Mouse (Mus musculus): ENCODE results near the gene Abhd13. TPM values are rescaled to one million over a fixed set of nuclear protein-coding genes. Genes with fewer than 3 reads are reported as not detected.
A peak's percentile ranks its signal among the peaks of the same experiment; 100 is the strongest.

Gene Abhd13
- 12.7 and 15.5 TPM in 2 replicates for total RNA-seq (2012; rRNA removed)
- 10 to 100 TPM in 1 of 2 experiments, not detected in 1; 14.0 TPM for polyA plus RNA-seq (2012; ENCODE audit: insufficient read depth in 1 of 2, insufficient read length in 2 of 2, low read depth in 1 of 2, low replicate concordance in 2 of 2, missing spikeins in 1 of 2)

GRCm38 (mm10) chr8:9977573-9978314 is at the start of gene Abhd13, which contains the start of gene Lig4:
Abhd13 (plus strand) TSS chr8:9977707.
Lig4 (minus strand) TSS chr8:9977686.
- Histone ChIP-seq H3K4me1 (ENCODE audit: control insufficient read depth in 1 of 2, insufficient read depth in 2 of 2, low read length in 2 of 2) (peaks cover 0 to 21% of the 10 kb centered on the region in 2 experiments; a peak in 3 of 4 replicates), H3K27ac (ENCODE audit: control insufficient read depth, low read depth, low read length) (peak within 1 kb of the TSS; percentile 91), H3K9ac (ENCODE audit: control insufficient read depth, low read depth, low read length, poor library complexity, severe bottlenecking) (peak within 1 kb of the TSS; percentile 93), H3K4me3 (ENCODE audit: control insufficient read depth in 1 of 2, insufficient read depth in 1 of 2, low read depth in 2 of 2, low read length in 2 of 2) (peak within 1 kb of the TSS; percentile 76 to 87), H3K36me3 (ENCODE audit: control insufficient read depth in 1 of 2, insufficient read depth in 2 of 2, low read length in 2 of 2) (peaks cover 0 to 35% of the 10 kb centered on the region in 2 experiments; a peak in 2 of 4 replicates), H3K79me2 (ENCODE audit: control insufficient read depth, insufficient read depth, low read length, poor library complexity) (peaks cover 49% of the 10 kb centered on the region), H3K9me3 (replicated peaks; ENCODE audit: insufficient read depth, low read length) (no peaks in the 10 kb centered on the region), H3K27me3 (ENCODE audit: control insufficient read depth in 1 of 2, insufficient read depth in 2 of 2, low read length in 2 of 2) (no peaks in the 10 kb centered on the region)
- DNase-seq (ENCODE audit: low read depth, low spot score), result peak; percentile 97
- TF ChIP-seq USF2 (IDR thresholded peaks at IDR 0.05; ENCODE audit: borderline replicate concordance in 1 of 2, insufficient read depth in 1 of 2, low read depth in 1 of 2, low read length in 2 of 2), result no peak
- no peak for TF ChIP-seq ZC3H11A (IDR thresholded peaks at IDR 0.05; ENCODE audit: low read depth, low read length)
- TF ChIP-seq E2F4 (IDR thresholded peaks at IDR 0.05; ENCODE audit: borderline replicate concordance, low read depth, low read length), result peak; percentile 77; the same call in 1 of the 2 replicates
- TF ChIP-seq MYB (IDR thresholded peaks at IDR 0.05; ENCODE audit: low read depth, low read length), result no peak
- no peak for TF ChIP-seq RAD21 (IDR thresholded peaks at IDR 0.05; ENCODE audit: low read depth, low read length)
- TF ChIP-seq ZKSCAN1 (IDR thresholded peaks at IDR 0.05; ENCODE audit: low read depth, low read length), result no peak
- peak; percentile 68 for TF ChIP-seq TBP (IDR thresholded peaks at IDR 0.05; ENCODE audit: low read depth, low read length)
- TF ChIP-seq NRF1 (IDR thresholded peaks at IDR 0.05; ENCODE audit: insufficient read depth, low read depth, low read length, poor library complexity, severe bottlenecking), result peak; percentile 94
- TF ChIP-seq TAL1 (IDR thresholded peaks at IDR 0.05; ENCODE audit: low read length), result no peak
- 0 out of 2 replicates have a peak, but pooled peaks have one; percentile 49 for TF ChIP-seq ZMIZ1 (IDR thresholded peaks at IDR 0.05; ENCODE audit: low read depth, low read length)
- TF ChIP-seq POLR2AphosphoS2 (IDR thresholded peaks at IDR 0.05; ENCODE audit: low read length), result no peak; the same call in 1 of the 2 replicates
- peak; percentile 88; the same call in 1 of the 2 replicates for TF ChIP-seq MAZ (IDR thresholded peaks at IDR 0.05; ENCODE audit: low read depth, low read length)
- TF ChIP-seq BHLHE40 (IDR thresholded peaks at IDR 0.05; ENCODE audit: borderline replicate concordance, low read depth, low read length), result no peak
- TF ChIP-seq POLR2AphosphoS5 (IDR thresholded peaks at IDR 0.05; ENCODE audit: borderline replicate concordance, low read depth, low read length), result no peak
- TF ChIP-seq GATA1 (IDR thresholded peaks at IDR 0.05; ENCODE audit: low read depth, low read length), result no peak
- peak in 1 of 2 experiments; percentile 50; a peak in 1 of 4 replicates for TF ChIP-seq EP300 (IDR thresholded peaks at IDR 0.05; ENCODE audit: low read depth in 1 of 2, low read length in 2 of 2)
- peak; percentile 49; the same call in 1 of the 2 replicates for TF ChIP-seq ZNF384 (IDR thresholded peaks at IDR 0.05; ENCODE audit: low read depth, low read length)
- peak; percentile 80 for TF ChIP-seq KAT2A (conservative IDR thresholded peaks at IDR 0.05; ENCODE audit: low read depth, low read length)
- TF ChIP-seq MAX (IDR thresholded peaks at IDR 0.05; ENCODE audit: low read length), result peak; percentile 79
- TF ChIP-seq POLR2A (IDR thresholded peaks at IDR 0.05; ENCODE audit: control insufficient read depth in 1 of 2, insufficient read depth in 1 of 2, low read depth in 1 of 2, low read length in 2 of 2, poor library complexity in 1 of 2), result peak; percentile 72 to 77; a peak in 3 of 4 replicates
- peak; percentile 76 for TF ChIP-seq TCF12 (IDR thresholded peaks at IDR 0.05; ENCODE audit: low read depth, low read length)
- TF ChIP-seq GABPA (IDR thresholded peaks at IDR 0.05; ENCODE audit: low read depth, low read length), result no peak
- peak; percentile 28; the same call in 1 of the 2 replicates for TF ChIP-seq CHD1 (IDR thresholded peaks at IDR 0.05; ENCODE audit: low read depth, low read length)
- TF ChIP-seq UBTF (IDR thresholded peaks at IDR 0.05; ENCODE audit: borderline replicate concordance, insufficient read depth, low read depth, low read length), result no peak
- TF ChIP-seq CHD2 (IDR thresholded peaks at IDR 0.05; ENCODE audit: low read length), result no peak
- peak; percentile 93 for TF ChIP-seq SIN3A (IDR thresholded peaks at IDR 0.05; ENCODE audit: low read length)
- no peak for TF ChIP-seq JUND (IDR thresholded peaks at IDR 0.05; ENCODE audit: low read depth, low read length)
- peak; percentile 79 for TF ChIP-seq MXI1 (IDR thresholded peaks at IDR 0.05; ENCODE audit: low read depth, low read length)
- peak; percentile 85 for TF ChIP-seq ELF1 (IDR thresholded peaks at IDR 0.05; ENCODE audit: low read depth, low read length)
- TF ChIP-seq USF1 (IDR thresholded peaks at IDR 0.05; ENCODE audit: low read depth, low read length), result no peak
- no peak; the same call in none of the 2 replicates for TF ChIP-seq NELFE (IDR thresholded peaks at IDR 0.05; ENCODE audit: low read depth, low read length)
- no peak for TF ChIP-seq MEF2A (IDR thresholded peaks at IDR 0.05; ENCODE audit: extremely low read depth, insufficient replicate concordance, low read depth, low read length, poor library complexity, severe bottlenecking)
- no peak for TF ChIP-seq RCOR1 (IDR thresholded peaks at IDR 0.05; ENCODE audit: low read depth, low read length)
- no peak for TF ChIP-seq CTCF (IDR thresholded peaks at IDR 0.05 in 2 of 3, conservative IDR thresholded peaks at IDR 0.05 in 1 of 3; ENCODE audit: control insufficient read depth in 1 of 3, insufficient read depth in 1 of 3, low read depth in 2 of 3, low read length in 3 of 3, poor library complexity in 1 of 3, severe bottlenecking in 1 of 3)
- TF ChIP-seq ETS1 (IDR thresholded peaks at IDR 0.05; ENCODE audit: low read depth, low read length), result peak; percentile 73

All from MEL (cell line).